Mouse (Mus musculus) liver, embryonic 11.5 days (tissue): Measurements from ENCODE around the gene Armc2. TPM values are rescaled to one million over a fixed set of nuclear protein-coding genes. Genes with fewer than 3 reads are reported as not detected.

Experiments
- ATAC-seq: fragments of 200-750 bp; cut with Nextera tagmentation; replicated peaks from 2 replicates; pipeline ENCODE4 v1.8.0; 2017; ENCODE audit warnings: moderate number of reproducible peaks, mild to moderate bottlenecking, moderate TSS enrichment, moderate library complexity; ENCODE audit not compliant: low FRiP score
- DNase-seq: peaks from one replicate; pipeline ENCODE4 v3.0.0-alpha.2; 2017; ENCODE audit warnings: low spot score
- H3K27ac ChIP-seq: fragments of 300-500 bp; sonication (generic); 2 replicates; pipeline ENCODE4 v1.5.1; 2014; ENCODE audit warnings: mild to moderate bottlenecking, low read depth, low read length, control low read depth
- H3K27me3 ChIP-seq: fragments of 300-500 bp; sonication (generic); replicated peaks from 2 replicates; pipeline ENCODE4 v1.6.1; 2014; ENCODE audit warnings: low read length, mixed read lengths; ENCODE audit not compliant: control insufficient read depth, insufficient read depth
- H3K36me3 ChIP-seq: fragments of 300-500 bp; sonication (generic); 2 replicates; pipeline ENCODE4 v1.6.1; 2014; ENCODE audit warnings: mild to moderate bottlenecking, low read length, moderate library complexity, mixed read lengths; ENCODE audit not compliant: control insufficient read depth, insufficient read depth
- H3K4me1 ChIP-seq: fragments of 300-500 bp; sonication (generic); replicated peaks from 2 replicates; pipeline ENCODE4 v1.6.1; 2014; ENCODE audit warnings: low read length, mixed read lengths; ENCODE audit not compliant: control insufficient read depth, insufficient read depth
- H3K4me2 ChIP-seq: fragments of 300-500 bp; sonication (generic); 2 replicates; pipeline ENCODE4 v1.6.1; 2014; ENCODE audit warnings: mild to moderate bottlenecking, control low read depth, moderate library complexity
- H3K4me3 ChIP-seq: fragments of 300-500 bp; sonication (generic); 2 replicates; pipeline ENCODE4 v1.5.1; 2014; ENCODE audit warnings: low read depth, low read length, control low read depth
- H3K9ac ChIP-seq: fragments of 300-500 bp; sonication (generic); 2 replicates; pipeline ENCODE4 v1.6.1; 2014; ENCODE audit warnings: low read depth, low read length, control low read depth
- H3K9me3 ChIP-seq: fragments of 300-500 bp; sonication (generic); 2 replicates; pipeline ENCODE4 v1.6.1; 2016; ENCODE audit warnings: low read length, inconsistent platforms, mixed read lengths; ENCODE audit not compliant: control insufficient read depth
- WGBS: fragments of 180-500 bp; shearing (Covaris S2); extraction: QIAGEN DNeasy Blood & Tissue Kit; methylation state at CpG from one replicate; pipeline ENCODE4 v1.1.7; 2014; 5-methylcytosine and 5-hydroxymethylcytosine counted together
- polyA plus RNA-seq: library from polyadenylated mRNA; unstranded; fragments of >200 nt; fragmentation: Nextera tagmentation; extraction: Ambion mirVana; gene quantifications from 2 replicates; pipeline ENCODE4 v1.2.1, GENCODE M21; 2014

The Armc2 gene
- polyA plus RNA-seq, 1 experiment from 2014 or later, result 1.0 TPM

DNA sequence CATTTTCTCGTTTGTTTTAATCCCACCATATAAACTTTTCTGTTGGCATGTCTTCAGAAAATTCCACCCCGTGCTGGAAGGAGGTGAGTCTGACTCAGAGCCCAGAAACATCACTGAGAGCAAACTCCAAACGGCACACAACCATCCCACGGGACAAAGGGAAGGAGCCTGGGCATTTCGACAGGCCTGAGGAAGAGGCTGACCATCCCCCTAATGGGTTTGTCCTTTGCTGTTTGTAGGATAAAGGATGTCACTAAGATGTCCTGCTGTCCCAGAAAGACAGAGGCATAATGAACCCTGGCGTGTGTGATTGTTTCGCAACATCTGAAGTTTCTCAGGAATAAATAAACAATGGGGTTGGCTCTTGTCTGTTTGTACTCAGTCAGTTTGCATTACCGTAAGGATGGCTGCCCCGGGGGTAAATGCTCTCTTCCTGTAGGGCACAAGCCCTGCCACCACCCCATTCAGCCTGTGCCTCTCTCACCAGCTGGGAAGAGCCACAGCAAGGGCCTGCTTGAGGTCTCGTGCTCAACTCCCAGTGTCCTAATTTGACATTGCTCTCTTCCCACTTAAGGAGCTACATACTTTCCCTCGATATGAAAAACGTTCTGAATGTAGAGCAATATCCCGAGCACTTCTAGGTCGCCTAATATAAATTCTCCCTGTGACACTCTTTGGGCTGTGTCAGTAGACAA, 26.7 kb downstream of the Armc2 start:
- no peak for DNase-seq
- Histone ChIP-seq H3K36me3 (no peaks in the 10 kb centered on the region), H3K4me3 (no peak overlapping the region), H3K27me3 (no peaks in the 10 kb centered on the region), H3K4me2 (no peak overlapping the region), H3K4me1 (peaks cover 2% of the 10 kb centered on the region), H3K9me3 (no peaks in the 10 kb centered on the region), H3K27ac (no peak overlapping the region), H3K9ac (no peak overlapping the region)
- 51% methylated on average over 14 of the region's 14 CpGs for WGBS
- no peak for ATAC-seq

DNA sequence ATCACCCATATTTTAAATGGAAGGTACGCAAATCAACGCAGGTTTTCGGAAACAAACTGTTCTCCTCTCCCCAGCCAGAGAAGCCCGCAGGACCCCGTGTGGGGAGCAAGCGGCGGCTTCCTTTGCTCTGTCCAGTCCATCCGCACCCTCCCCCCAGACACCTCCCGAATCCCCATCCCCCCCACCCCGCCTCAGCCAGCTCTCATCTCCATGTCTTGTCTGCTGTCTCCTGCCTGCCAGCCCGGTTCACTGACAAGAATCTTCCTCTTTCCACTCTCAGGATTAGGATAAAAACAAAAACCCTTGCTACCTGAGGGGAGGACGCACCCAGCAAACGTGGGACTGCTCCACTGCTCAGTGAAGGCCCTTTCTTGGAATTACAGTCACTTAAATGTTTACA, 27.3 kb downstream of the Armc2 start:
- Histone ChIP-seq H3K36me3 (no peaks in the 10 kb centered on the region), H3K4me1 (peaks cover 2% of the 10 kb centered on the region), H3K9me3 (no peaks in the 10 kb centered on the region), H3K9ac (no peak overlapping the region), H3K27ac (no peak overlapping the region), H3K4me2 (no peak overlapping the region), H3K4me3 (no peak overlapping the region), H3K27me3 (no peaks in the 10 kb centered on the region)
- 43% methylated on average over 13 of the region's 13 CpGs for WGBS
- ATAC-seq (no peak), DNase-seq (no peak)

DNA sequence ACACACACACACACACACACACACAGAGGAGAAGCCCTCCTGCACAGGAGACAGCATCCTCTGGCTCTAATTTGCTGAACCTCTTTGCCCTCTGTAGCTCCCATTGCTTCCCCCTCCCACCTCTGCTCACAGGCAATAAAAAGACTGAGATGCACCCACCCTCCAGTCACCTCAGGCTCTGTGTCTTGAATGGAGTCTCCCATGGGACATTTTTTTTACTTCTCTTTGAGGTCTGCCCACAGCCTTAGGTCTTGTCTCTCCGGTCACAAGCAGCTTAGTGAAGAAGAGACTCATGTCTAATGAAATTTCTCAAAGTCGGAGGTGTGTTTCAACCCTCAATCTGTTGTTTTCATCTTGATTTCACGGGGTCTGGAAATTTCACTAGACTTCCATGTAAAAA, 29.3 kb downstream of the Armc2 start:
- no peak overlapping the region for H3K4me3 ChIP-seq
- no peak overlapping the region for H3K9ac ChIP-seq
- WGBS, result 84% methylated on average over 3 of the region's 3 CpGs
- no peaks in the 10 kb centered on the region for H3K27me3 ChIP-seq
- no peak overlapping the region for H3K4me2 ChIP-seq
- ATAC-seq (no peak), DNase-seq (no peak)
- H3K36me3 ChIP-seq, result no peaks in the 10 kb centered on the region
- H3K9me3 ChIP-seq, result no peaks in the 10 kb centered on the region
- H3K4me1 ChIP-seq, result peaks cover 2% of the 10 kb centered on the region
- no peak overlapping the region for H3K27ac ChIP-seq

DNA sequence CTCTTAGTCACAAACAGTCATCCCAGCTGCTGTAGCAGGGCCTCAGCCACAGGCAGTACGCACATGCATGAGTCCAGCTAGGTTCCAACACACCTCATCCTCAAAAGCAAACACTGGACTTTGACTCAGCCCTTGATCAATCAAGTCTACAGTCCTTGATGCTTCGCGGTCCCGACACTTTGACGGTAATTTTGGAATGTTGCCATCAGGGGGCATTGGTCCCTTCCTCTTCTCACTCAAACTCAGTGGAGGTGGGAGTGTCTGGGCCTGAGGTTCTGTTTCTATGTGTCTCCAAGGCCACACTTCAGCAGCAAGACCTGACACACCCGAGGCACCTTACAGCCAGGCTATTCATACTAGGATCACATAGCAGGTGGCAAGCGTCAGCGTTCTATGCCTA, 32.1 kb downstream of the Armc2 start:
- WGBS, result 83% methylated on average over 8 of the region's 8 CpGs

DNA sequence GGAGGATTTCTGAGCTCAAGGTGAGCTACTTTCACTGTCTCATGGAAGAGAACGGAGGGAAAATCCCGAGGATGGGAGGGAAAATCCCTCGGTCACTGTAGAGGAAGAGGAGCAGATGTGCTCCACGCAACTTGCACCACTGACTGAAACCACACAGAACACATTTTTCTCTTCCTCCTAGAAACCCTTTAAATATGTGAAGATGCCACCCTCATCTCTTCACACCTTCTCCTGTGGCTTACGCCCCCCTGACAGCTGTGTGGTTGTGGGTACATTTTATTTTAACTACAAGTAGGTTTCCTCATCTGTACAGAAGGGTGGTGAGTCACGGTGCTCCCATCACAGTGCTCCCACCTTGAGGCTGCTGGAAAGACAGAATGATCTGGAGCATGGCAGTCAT, 34.0 kb downstream of the Armc2 start:
- no peaks in the 10 kb centered on the region for H3K27me3 ChIP-seq
- H3K9ac ChIP-seq, result no peak overlapping the region
- H3K4me1 ChIP-seq, result no peaks in the 10 kb centered on the region
- H3K9me3 ChIP-seq, result no peaks in the 10 kb centered on the region
- DNase-seq (no peak), ATAC-seq (no peak)
- no peak overlapping the region for H3K27ac ChIP-seq
- WGBS, result 83% methylated on average over 6 of the region's 6 CpGs
- no peaks in the 10 kb centered on the region for H3K36me3 ChIP-seq
- no peak overlapping the region for H3K4me2 ChIP-seq
- no peak overlapping the region for H3K4me3 ChIP-seq

More for the DNA sequence above, 32.1 kb downstream of the Armc2 start:
- DNase-seq, result no peak
- Histone ChIP-seq H3K4me3 (no peak overlapping the region), H3K27ac (no peak overlapping the region), H3K9ac (no peak overlapping the region), H3K4me1 (no peaks in the 10 kb centered on the region; the same call in 1 of the 2 replicates), H3K27me3 (no peaks in the 10 kb centered on the region), H3K4me2 (no peak overlapping the region), H3K9me3 (no peaks in the 10 kb centered on the region), H3K36me3 (no peaks in the 10 kb centered on the region)
- no peak for ATAC-seq

DNA sequence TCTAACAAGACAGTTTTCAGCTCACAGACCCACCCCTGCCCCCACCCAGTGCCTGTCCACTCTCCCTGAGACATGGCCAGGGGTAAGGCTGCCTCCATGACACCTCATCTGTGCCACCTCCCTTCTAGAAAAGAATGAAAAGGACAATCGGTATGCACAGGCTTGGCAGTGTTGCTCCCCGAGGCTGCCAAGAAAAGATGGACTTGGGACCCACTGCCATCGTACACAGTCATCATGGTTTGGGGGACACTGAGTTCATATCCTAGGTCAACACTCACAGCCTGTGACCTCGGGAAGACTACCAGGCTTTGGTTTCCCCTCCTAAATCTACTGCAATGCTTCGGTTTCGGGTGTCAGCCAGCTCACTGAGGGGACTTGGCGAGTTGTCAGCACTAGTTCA, 35.4 kb downstream of the Armc2 start:
- no peak for ATAC-seq
- Histone ChIP-seq H3K36me3 (no peaks in the 10 kb centered on the region), H3K4me1 (no peaks in the 10 kb centered on the region), H3K4me2 (no peak overlapping the region), H3K4me3 (no peak overlapping the region), H3K9ac (no peak overlapping the region), H3K27me3 (no peaks in the 10 kb centered on the region), H3K9me3 (no peaks in the 10 kb centered on the region), H3K27ac (no peak overlapping the region)
- no peak for DNase-seq
- 64% methylated on average over 7 of the region's 7 CpGs for WGBS

DNA sequence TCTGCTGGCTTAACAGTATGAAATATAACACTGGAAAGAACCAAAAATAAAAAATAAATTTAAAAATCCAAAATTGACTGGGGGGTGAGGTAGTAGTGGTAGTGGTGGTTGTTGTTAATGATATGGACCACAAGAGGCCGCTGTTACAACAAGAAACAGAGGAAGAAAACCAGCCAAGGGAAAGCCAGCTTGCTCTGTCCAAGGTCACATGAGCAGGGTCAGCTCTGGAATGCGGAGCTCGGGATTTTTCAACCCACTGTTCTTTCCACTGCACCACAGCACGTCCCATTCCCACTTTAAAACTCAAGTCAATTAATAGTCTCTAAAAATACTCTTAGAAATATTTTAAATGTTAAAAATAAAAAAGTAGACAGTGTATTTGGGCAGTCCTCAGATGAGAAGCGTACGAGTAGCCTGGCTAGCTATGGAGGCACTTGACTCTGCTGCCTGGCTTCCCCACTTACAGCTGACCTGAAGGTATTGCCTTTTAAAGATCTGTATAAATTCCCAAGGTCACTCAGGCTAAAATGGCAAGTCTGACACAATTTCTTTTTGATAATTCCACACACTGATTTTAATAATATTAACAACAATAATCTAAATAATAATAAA, 37.4 kb downstream of the Armc2 start:
- ATAC-seq, result peak; percentile 26; the same call in 1 of the 2 replicates

DNA sequence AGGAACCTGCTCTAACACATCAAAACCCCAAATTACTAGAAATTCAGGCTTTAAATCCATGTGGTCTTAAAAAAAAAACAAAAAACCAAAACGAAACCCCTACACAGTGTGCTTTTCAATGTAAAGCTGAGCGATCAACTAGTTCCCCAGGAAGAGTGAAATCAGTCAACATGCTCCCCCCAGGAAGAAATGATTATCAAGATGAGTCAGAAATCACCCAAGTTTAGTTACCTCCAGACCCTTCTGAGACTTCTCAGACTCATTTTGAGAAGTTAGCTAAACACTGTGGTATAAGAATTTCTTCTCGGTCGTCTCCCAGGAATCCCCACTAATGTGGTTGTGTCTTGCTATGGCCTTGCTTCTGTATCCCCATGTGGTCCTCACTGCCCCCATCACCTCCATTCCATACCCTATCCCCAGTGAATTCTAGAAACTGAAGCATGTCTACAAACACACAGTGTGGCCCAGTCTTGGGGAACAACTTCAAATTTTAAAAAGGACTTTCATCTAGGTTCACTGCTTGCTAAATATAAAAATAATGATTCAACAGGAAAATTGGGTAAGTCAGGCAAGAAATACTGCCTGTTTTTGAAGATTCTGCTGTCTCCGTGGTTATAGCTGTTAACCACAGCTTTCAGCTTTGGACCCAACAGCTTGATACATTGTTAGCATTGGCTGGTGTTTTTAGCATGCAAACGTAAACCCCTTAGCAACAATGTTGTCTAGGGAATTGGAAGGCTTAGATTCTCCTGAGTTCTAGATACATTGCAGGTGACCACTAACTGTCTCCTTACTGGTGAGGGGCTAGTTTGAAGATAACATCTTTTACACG, 39.6 kb downstream of the Armc2 start:
- Histone ChIP-seq H3K27me3 (no peaks in the 10 kb centered on the region), H3K9ac (no peak overlapping the region), H3K27ac (no peak overlapping the region), H3K4me3 (no peak overlapping the region), H3K4me1 (no peaks in the 10 kb centered on the region), H3K4me2 (no peak overlapping the region), H3K9me3 (no peaks in the 10 kb centered on the region), H3K36me3 (no peaks in the 10 kb centered on the region)
- WGBS, result 72% methylated on average over 7 of the region's 7 CpGs
- DNase-seq (no peak), ATAC-seq (no peak)

More for the DNA sequence above, 37.4 kb downstream of the Armc2 start:
- WGBS, result 29% methylated on average over 6 of the region's 6 CpGs
- Histone ChIP-seq H3K4me1 (no peaks in the 10 kb centered on the region), H3K27ac (no peak overlapping the region), H3K9ac (no peak overlapping the region), H3K27me3 (no peaks in the 10 kb centered on the region), H3K36me3 (no peaks in the 10 kb centered on the region), H3K4me2 (no peak overlapping the region), H3K9me3 (no peaks in the 10 kb centered on the region), H3K4me3 (no peak overlapping the region)
- DNase-seq, result no peak
